In genomic region chr12:111533096-111533794, GRCm38 (mm10) we compare ENCODE assay signal across 11 mouse cellular contexts. TPM values are rescaled to one million over a fixed set of nuclear protein-coding genes. Genes with fewer than 3 reads are reported as not detected.
"Had no signal": no experiment of that assay in that cellular context is flagged by ENCODE, and none has a peak within 500 bp of the region (broad histone marks: within the 10 kb centered on the region; RNA-seq: fewer than 3 reads in every experiment).

No protein-coding gene starts in this region.

- H3K9ac ChIP-seq: limb, embryonic 13.5 days; liver, embryonic 14.5 days; midbrain, embryonic 12.5 days had no signal

- H3K27ac ChIP-seq: limb, embryonic 13.5 days; liver, embryonic 14.5 days; midbrain, embryonic 12.5 days had no signal

- H3K9me3 ChIP-seq: limb, embryonic 13.5 days; midbrain, embryonic 12.5 days had no signal

- DNase-seq: kidney, adult 8-10 months; kidney, postnatal 14 days; lung, adult 18-20 months had no signal

- H3K4me2 ChIP-seq: limb, embryonic 13.5 days; midbrain, embryonic 12.5 days had no signal

- H3K36me3 ChIP-seq: limb, embryonic 13.5 days; midbrain, embryonic 12.5 days had no signal

- ATAC-seq: inflammation-experienced regulatory T-cells, adult 6 months; intestine, postnatal 0 days; midbrain, embryonic 16.5 days had no signal

- H3K27me3 ChIP-seq: limb, embryonic 13.5 days; midbrain, embryonic 12.5 days had no signal

- H3K4me3 ChIP-seq: limb, embryonic 13.5 days; midbrain, embryonic 12.5 days had no signal

RNA-seq across cellular contexts. Expression of gene Gm266, which starts 47.6 kb away (rescaled TPM):
- total RNA-seq: liver, adult 2 months; megakaryocyte-erythroid progenitor cell, adult 5-6 weeks had no signal
- polyA plus RNA-seq: inflammation-experienced regulatory T-cells, adult 6 months; liver, adult 2 months had no signal
